Mouse (Mus musculus) ovary, postnatal 14 days (tissue): Measurements from ENCODE around the gene Lage3.
"Not testable (repeated sequence)": the region's sequence is repeated elsewhere in the genome, so short reads cannot be mapped to it uniquely, and the experiment has no call there.

Experiments
- DNase-seq: peaks from one replicate; pipeline ENCODE4 v3.0.0; 2022; ENCODE audit warnings: low spot score

Lage3 gene

DNA sequence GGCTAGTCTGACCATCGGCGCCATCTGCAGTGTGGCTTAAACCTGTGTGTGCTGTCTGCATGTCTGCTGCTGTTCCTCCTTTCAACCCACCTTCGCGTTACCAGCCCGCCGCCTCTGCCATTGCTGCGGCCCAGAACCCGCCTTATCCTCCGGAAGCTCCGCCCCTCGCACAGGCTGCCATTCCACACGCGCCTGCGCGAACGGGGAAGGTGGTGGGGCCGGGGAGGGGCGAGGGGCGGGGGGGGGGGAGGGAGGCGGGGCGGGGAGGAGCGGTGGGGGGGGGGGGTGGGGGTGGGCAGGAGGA lies at the start of gene Lage3:
TSS of gene Lage3 (minus strand) at position 152 of the 304 bp plus-strand sequence.
- peak; percentile 52 for DNase-seq

DNA sequence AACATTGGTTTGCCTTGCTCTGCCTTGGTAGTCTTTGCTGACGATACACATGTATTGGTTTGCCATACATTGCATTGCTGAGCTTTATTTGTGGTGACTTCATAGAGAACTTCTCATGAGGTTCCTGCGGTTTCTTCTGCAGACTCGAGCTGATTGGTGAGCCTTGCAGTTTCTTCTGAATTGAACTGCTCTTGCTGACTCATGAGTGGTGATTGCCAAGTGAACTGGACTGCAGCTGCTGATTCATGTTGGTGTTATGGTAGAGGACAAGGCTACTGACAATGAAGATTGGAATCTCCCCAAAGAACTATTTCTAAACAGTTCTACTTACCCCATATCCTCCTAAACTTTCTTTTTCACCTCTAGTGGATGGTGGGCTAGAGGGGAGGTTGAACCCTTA lies 46.7 kb upstream of the Lage3 start:
- no peak for DNase-seq

- DNase-seq = peak; percentile 55
Observed at GRCm38 (mm10) chrX:74392535-74393443, 39.4 kb upstream of the Lage3 start, which contains the start of the genes Fam3a and Ikbkg. Gene Fam3a (minus strand): TSS chrX:74393272. Gene Ikbkg (plus strand): TSS chrX:74393290.

DNA sequence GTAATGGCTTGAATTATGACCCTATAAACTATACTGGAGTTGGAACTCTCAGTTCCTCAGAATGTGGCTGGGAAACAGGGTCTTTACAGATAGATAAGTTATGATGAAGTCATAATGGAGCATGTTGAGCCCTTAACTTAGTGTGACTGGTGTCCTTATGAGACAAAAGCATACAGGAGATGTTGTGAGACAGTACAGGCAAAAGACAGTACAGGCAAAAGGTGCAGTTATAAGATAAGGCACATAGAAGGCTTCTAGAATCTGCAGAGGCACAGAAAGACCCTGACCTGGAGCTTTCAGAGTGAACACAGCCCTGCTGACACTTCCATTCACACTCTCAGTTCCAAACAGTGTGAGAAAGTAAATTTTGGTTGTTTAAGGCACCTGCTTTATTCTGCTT lies 34.7 kb upstream of the Lage3 start:
- DNase-seq = no peak

DNA sequence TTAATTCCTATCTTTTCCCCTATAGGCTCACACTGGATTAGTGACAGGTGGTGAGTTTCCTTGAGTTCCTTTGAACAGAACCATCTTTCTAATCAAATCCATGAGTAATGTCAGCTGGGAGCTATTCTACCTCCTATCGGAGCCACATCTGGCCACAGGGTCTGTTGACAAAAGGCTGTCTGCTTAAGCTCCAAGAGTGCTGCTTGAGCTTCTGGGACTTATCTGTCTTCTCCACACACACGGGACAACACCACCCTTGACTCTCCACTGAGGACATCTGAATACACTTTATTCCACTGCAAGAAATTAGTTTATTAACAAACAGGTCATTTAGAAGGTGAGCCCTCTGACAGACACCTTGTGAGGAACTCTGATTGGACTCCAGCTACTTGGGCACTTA lies 31.0 kb upstream of the Lage3 start:
- DNase-seq = no peak

DNA sequence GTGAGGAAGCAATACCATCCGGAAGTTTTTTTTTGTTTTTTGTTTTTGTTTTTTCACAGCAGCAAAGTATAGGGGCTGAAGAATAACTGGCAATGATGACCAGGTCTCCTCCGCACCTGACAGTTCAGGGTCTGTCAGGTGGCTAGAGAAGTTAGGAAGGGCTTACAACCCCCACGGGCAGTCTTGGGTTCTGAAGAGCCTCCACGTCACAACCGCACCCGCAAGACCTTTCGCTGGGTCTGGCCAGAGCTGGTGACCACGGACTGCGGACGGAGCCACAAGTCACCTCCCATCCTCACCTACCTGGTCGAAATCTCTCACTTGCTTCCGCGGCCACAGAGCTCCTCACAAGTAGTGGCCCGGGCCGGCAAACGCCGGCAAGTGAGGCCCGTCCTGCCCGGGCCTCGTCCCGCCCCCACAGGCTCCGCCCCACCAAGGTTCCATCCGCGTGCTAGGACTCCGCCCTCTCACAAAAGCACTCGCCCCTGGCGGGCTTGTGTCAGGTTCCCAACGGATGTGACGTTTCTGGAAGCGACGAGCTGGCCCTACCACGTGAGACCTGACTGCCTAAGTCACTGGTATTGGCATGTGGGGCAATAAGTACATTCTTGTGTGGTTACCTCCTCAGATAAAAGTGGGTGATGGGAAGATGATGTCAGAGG lies 19.6 kb upstream of the Lage3 start, which contains the start of the genes Ubl4a and Slc10a3:
TSS of gene Ubl4a (minus strand) at position 331 of the 662 bp plus-strand sequence.
TSS of gene Slc10a3 (minus strand) at position 462 of the 662 bp plus-strand sequence.
- peak; percentile 66 for DNase-seq

GRCm38 (mm10) chrX:74368209-74368909 lies 14.9 kb upstream of the Lage3 start:
- DNase-seq = peak; percentile 41

- no peak for DNase-seq
Observed at GRCm38 (mm10) chrX:74367512-74367911, 14.1 kb upstream of the Lage3 start.

- DNase-seq = no peak
Observed at GRCm38 (mm10) chrX:74359171-74359570, 5.8 kb upstream of the Lage3 start.

- DNase-seq = not testable (repeated sequence)
Observed at GRCm38 (mm10) chrX:74357069-74357468, 3.7 kb upstream of the Lage3 start.

DNA sequence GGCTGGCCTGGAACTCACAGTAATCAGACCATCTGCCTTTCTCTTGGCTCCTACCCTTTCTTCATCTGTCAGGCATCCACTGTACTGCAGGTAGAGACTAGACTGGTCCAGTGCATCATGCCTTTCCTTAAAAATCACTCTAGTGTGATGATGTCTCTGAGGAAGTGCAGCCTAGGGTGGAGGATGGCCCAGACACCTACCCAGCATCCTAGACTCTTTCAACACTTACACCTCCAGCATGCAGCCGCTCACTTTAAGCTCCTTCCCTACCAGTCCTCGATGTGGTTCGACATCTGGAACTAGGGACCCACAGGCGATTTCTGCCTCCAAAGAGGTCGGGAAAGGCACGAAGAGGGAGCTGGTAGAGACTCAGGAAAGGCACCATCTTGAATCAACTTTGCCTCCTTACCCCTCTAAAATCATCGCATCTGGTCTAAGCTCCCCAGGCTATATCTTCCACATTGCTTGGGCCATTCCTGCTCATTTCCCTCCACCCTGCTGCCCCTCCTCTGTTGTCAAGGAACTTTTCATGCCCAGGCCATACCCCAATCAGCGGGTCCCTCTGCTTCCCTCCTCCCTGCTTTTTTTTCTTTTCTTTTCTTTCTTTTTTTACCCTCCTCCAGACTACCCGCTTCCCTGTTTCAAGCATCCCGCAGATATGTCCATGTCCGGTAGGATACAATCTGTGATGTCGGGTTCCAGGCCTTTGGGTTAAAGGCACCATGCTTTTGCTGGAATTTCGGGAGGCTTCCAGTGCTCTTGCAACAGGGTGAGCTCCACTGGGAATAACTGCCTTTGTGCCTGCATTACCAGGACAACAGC lies 562 bp downstream of the Lage3 start:
- DNase-seq = no peak

DNA sequence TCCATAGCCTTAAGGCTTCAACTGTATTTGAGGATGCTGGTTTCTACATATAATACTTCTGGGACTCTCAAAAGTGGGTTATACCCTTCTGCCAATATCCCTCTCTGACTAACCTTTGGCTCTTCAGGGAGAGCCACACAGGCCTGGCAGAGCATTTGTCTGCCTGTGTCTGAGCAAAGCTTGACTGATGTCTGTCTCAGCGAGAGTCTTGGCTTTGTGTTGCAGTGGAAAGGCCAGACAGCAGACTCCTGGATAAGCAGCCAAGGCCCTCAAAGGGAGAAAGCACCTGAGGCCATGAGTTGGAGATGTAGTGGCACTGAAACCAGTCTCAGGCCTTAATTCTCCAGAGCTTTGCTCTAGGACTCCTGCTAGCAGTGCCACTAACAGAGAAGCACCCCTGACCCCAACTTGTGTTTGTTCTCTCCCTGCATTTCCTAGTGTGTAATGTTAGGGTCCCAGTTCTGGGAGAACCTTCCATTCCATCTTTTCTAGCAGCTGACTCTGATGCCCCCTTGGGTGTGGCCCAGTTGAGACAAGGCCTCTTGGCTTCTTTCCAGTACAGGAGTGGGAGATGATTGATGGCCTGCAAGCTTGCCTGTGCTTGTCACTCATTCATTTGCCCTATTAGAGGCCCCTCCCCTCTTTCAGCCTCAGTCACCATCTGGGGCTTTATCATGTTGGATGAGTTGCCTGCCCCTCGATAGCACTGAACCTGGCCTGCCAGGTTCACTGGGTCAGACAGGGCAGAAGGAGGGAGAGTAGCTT lies 23.1 kb downstream of the Lage3 start:
- no peak for DNase-seq

GRCm38 (mm10) chrX:74329215-74329671 lies 24.2 kb downstream of the Lage3 start:
- no peak for DNase-seq

DNA sequence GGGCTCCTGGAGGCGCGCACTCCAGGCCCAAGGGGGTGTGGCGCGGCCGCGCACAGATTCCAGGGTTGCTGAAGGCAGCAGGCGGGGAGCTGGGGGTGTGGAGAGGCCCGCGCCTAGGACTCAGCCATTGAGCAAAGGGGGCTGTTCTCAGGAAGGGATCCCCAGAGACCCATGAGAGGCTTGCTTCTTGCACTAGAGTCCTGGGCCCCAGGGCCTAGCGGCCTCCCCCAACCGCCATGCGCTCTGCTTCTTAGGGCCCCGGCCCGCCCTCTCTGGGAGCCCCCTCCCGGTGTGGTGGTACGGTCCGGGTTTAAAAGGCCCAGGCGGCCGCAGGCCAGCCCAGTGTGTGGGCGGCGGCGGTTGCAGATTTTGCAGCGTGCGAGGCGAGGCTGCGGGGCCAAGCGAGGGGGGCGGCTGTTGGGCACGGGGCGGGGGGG lies 24.7 kb downstream of the Lage3 start, which contains the start of gene Plxna3:
TSS of gene Plxna3 (plus strand) at position 342 of the 437 bp plus-strand sequence.
- peak; percentile 65 for DNase-seq

DNA sequence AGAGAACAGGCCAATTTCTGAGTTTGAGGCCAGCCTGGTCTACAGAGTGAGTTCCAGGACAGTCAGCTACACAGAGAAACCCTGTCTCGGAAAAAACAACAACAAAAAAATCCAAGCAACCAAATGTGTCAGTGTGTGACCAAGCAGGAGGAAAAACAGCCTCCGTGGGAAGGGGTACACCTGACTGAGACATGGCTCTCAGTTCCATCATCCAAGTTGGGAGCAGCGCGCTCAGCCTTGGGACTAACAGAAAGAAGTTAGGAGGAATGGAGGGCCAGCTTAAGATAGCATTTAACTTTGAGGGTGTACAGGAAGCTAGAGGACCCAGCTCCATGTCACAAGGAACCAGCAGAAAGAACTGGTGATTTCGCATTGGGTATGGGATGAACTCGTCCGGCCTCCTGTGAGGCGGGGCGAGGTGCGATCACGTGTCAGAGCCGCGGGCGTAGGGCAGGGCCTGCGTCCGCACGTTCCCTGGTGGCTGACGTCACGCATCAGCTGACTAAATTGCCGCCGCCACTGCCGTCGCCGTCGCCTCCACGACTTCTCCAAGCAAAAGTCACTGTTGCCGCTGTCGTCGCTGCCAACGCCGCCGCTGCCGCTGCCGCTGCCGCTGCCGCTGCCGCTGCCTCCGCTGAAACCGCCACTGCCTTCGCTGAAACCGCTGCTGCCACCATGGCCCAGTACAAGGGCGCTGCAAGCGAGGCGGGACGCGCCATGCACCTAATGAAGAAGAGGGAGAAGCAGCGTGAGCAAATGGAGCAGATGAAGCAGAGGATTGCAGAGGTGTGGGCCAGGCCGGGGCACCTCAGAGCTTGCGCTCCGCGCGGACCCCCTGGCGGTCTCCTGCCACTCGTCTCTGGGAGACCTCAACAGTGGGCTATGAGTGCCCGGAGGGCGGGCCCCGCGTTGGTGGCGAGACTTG lies 40.6 kb downstream of the Lage3 start, which contains the start of gene Fam50a:
TSS of gene Fam50a (plus strand) at position 494 of the 925 bp plus-strand sequence.
- peak; percentile 60 for DNase-seq

- DNase-seq = peak; percentile 60
Observed at GRCm38 (mm10) chrX:74304867-74305700, 48.3 kb downstream of the Lage3 start, which contains the start of gene Gdi1. Gene Gdi1 (plus strand): TSS chrX:74304998.
